Mouse (Mus musculus) CH12.LX (cell line): ENCODE measurements around the gene Ttll7.

Experiments
- POLR2AphosphoS2 ChIP-seq: IDR thresholded peaks from 2 replicates; pipeline ENCODE4 v1.6.1; 2011; ENCODE audit warnings: low read depth, low read length, improper control_type of control experiment
- ZKSCAN1 ChIP-seq: IDR thresholded peaks from 2 replicates; pipeline ENCODE4 v1.6.1; 2012; ENCODE audit warnings: low read depth, inconsistent platforms, low read length, improper control_type of control experiment, borderline replicate concordance

DNA sequence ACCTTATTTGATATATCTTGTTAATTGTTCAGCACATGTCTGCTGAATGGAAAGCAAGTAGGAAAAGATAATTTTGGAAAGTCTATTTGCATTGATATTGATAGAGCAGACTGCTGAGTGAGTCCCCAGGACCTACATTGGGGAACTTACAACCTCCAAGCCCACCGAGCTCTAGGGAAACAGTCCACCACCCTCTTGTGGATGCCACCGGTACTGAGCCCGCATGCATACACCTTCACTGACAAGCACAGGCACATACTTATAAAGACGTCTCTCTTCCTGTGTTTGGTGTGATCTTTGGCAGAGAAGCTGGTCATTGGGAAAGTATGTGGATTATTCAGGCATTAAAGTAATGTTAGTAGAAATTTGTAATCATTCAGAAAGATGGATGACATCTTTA, 14.4 kb downstream of the Ttll7 start:
- no peak for TF ChIP-seq ZKSCAN1
- no peak for TF ChIP-seq POLR2AphosphoS2
